ENCODE assay signal across 9 mouse cellular contexts in the genomic region with DNA sequence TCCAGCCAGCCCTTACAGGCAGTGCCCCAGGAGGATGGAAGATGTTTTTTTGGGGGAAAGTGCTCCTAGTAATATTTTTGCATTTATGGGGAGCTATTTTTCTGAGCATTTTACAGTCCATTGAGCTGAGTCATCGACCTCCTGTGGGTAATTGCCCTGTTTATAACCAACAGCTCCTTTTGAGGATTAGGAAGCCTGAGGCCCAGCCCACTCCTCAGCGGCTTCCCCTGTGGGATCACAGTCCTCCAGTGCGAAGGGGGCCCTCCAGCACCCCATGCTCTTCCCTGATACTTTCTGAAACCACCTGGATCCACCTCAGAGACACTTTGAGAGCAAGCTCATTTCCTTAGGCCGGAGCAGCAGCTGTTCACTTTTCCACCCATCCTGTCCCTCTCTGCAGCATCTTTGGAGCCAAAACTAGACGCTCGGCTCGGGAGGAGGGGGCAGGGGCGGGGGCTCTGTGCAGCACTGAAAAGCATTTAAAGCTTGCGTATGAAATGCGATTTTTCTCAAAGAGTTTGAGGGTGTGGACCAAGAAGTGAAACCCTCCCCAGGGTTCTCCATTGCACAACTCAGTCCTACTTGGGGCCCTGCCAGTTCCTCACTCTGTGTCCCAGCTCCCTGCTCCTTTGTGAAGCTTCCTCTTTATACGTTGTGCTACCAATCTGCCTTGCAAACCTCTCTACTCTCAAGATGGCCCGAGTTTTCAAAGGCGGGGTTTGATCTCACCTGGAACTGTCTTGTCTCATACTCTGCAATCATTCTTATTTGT. TPM values are rescaled to one million over a fixed set of nuclear protein-coding genes. Genes with fewer than 3 reads are reported as not detected.
DNase-seq lines count a peak whose midpoint lies in the region; ATAC-seq and TF ChIP-seq lines count a peak whose summit lies in the region.
"Had no signal": no experiment of that assay in that cellular context is flagged by ENCODE, and none has a peak within 500 bp of the region (broad histone marks: within the 10 kb centered on the region; RNA-seq: fewer than 3 reads in every experiment).

No protein-coding gene starts in this region.

- peaks cover 0 to 11% of the 10 kb centered on the region in 2 experiments; a peak in 2 of 4 replicates for H3K4me1 ChIP-seq in CH12.LX (ENCODE audit: control insufficient read depth in 1 of 2, insufficient read depth in 2 of 2)
- H3K4me1 ChIP-seq in embryonic facial prominence, embryonic 15.5 days = peaks cover 10% of the 10 kb centered on the region
- no peaks in the 10 kb centered on the region for H3K4me1 ChIP-seq in forebrain, postnatal 0 days (ENCODE audit: insufficient read depth)

- dilution Hi-C loops in CH12.LX (cut with MboI; ENCODE audit: extremely low pct_ligation_motif_present, extremely low pct_unique_long_range_greater_than_20kb, low sequenced_read_pairs) = no loop called here

- no peaks in the 10 kb centered on the region for H3K36me3 ChIP-seq in CH12.LX (replicated peaks in 1 of 2; ENCODE audit: control insufficient read depth in 1 of 2, insufficient read depth in 1 of 2, low read length in 1 of 2)
- H3K36me3 ChIP-seq in embryonic facial prominence, embryonic 15.5 days = no peaks in the 10 kb centered on the region
- H3K36me3 ChIP-seq in forebrain, postnatal 0 days (ENCODE audit: insufficient read depth) = no peaks in the 10 kb centered on the region
- H3K36me3 ChIP-seq: embryonic facial prominence, embryonic 12.5 days had no signal

- no peak for TF ChIP-seq RAD21 in CH12.LX (IDR thresholded peaks at IDR 0.05; ENCODE audit: low read depth, low read length)

- ATAC-seq in embryonic facial prominence, embryonic 15.5 days (ENCODE audit: insufficient number of reproducible peaks, low FRiP score, low TSS enrichment, low read depth) = peak; percentile 19; the same call in 1 of the 2 replicates
- no peak for ATAC-seq in forebrain, postnatal 0 days

- H3K9ac ChIP-seq in CH12.LX (ENCODE audit: insufficient read depth, low read depth) = no peak overlapping the region
- no peak overlapping the region for H3K9ac ChIP-seq in embryonic facial prominence, embryonic 15.5 days
- no peak overlapping the region for H3K9ac ChIP-seq in forebrain, postnatal 0 days
- H3K9ac ChIP-seq: embryonic facial prominence, embryonic 12.5 days had no signal

- no peak overlapping the region for H3K27ac ChIP-seq in CH12.LX (ENCODE audit: insufficient read depth, low read depth)
- H3K27ac ChIP-seq in embryonic facial prominence, embryonic 15.5 days (replicated peaks) = peak overlapping the region; percentile 78
- H3K27ac ChIP-seq in forebrain, postnatal 0 days (ENCODE audit: low read depth, low read length) = no peak overlapping the region
- H3K27ac ChIP-seq: embryonic facial prominence, embryonic 12.5 days had no signal

- peaks cover 5% of the 10 kb centered on the region for H3K27me3 ChIP-seq in CH12.LX (replicated peaks)
- H3K27me3 ChIP-seq in embryonic facial prominence, embryonic 15.5 days = no peaks in the 10 kb centered on the region
- H3K27me3 ChIP-seq in forebrain, postnatal 0 days (ENCODE audit: insufficient read depth, low read length) = no peaks in the 10 kb centered on the region
- H3K27me3 ChIP-seq: embryonic facial prominence, embryonic 12.5 days had no signal

- no peaks in the 10 kb centered on the region for H3K9me3 ChIP-seq in CH12.LX (replicated peaks; ENCODE audit: low read length)
- H3K9me3 ChIP-seq in embryonic facial prominence, embryonic 15.5 days (replicated peaks) = no peaks in the 10 kb centered on the region
- H3K9me3 ChIP-seq in forebrain, postnatal 0 days (ENCODE audit: low read length) = no peaks in the 10 kb centered on the region
- H3K9me3 ChIP-seq: embryonic facial prominence, embryonic 12.5 days had no signal

- no peak for TF ChIP-seq POLR2A in CH12.LX (IDR thresholded peaks at IDR 0.05; ENCODE audit: low read depth, low read length)

- peak; percentile 3 for DNase-seq in CH12.LX (ENCODE audit: extremely low read depth)
- peak; percentile 20 to 53 for DNase-seq in adrenal gland, adult 18-20 months (ENCODE audit: low spot score in 2 of 2)
- peak; percentile 40 for DNase-seq in kidney, adult 9 months
- DNase-seq in lung, postnatal 25 days (ENCODE audit: low spot score) = peak; percentile 83
- peak; percentile 5 for DNase-seq in telencephalon, adult 2 months (ENCODE audit: low read depth, low spot score)
- DNase-seq in forebrain, postnatal 0 days = no peak
- no peak for DNase-seq in natural killer cell, adult 2 months (ENCODE audit: low spot score in 2 of 2)

- H3K79me2 ChIP-seq in CH12.LX (replicated peaks; ENCODE audit: control insufficient read depth, extremely low read depth, insufficient read depth, poor library complexity, severe bottlenecking) = no peaks in the 10 kb centered on the region

- WGBS in embryonic facial prominence, embryonic 15.5 days = 17% methylated on average over 13 of the region's 13 CpGs
- 61% methylated on average over 13 of the region's 13 CpGs for WGBS in forebrain, postnatal 0 days

- no peak for TF ChIP-seq EP300 in CH12.LX (IDR thresholded peaks at IDR 0.05; ENCODE audit: low read length)

- TF ChIP-seq CTCF in CH12.LX (conservative IDR thresholded peaks at IDR 0.05 in 1 of 2, IDR thresholded peaks at IDR 0.05 in 1 of 2; ENCODE audit: low read depth in 2 of 2, low read length in 2 of 2) = no peak
- TF ChIP-seq CTCF in forebrain, postnatal 0 days (IDR thresholded peaks at IDR 0.05; ENCODE audit: low read depth) = no peak

- 0 out of 2 replicates have a peak overlapping the region, but pooled peaks have one; percentile 27 for H3K4me2 ChIP-seq in CH12.LX (ENCODE audit: insufficient read depth, low read depth, poor library complexity, severe bottlenecking)
- H3K4me2 ChIP-seq in embryonic facial prominence, embryonic 15.5 days (replicated peaks) = peak overlapping the region; percentile 24
- no peak overlapping the region for H3K4me2 ChIP-seq in forebrain, postnatal 0 days (ENCODE audit: low read depth)
- H3K4me2 ChIP-seq: embryonic facial prominence, embryonic 12.5 days had no signal

- in situ Hi-C loops in CH12.LX (cut with MboI; ENCODE audit: low pct_ligation_motif_present, low pct_unique_long_range_greater_than_20kb, low sequenced_read_pairs) = no loop called here

- no peak overlapping the region for H3K4me3 ChIP-seq in CH12.LX (replicated peaks in 1 of 3; ENCODE audit: low read depth in 2 of 3, low read length in 2 of 3, poor library complexity in 1 of 3)
- no peak overlapping the region for H3K4me3 ChIP-seq in embryonic facial prominence, embryonic 15.5 days (replicated peaks)
- H3K4me3 ChIP-seq in forebrain, postnatal 0 days (ENCODE audit: low read depth, low read length) = no peak overlapping the region
- H3K4me3 ChIP-seq: embryonic facial prominence, embryonic 12.5 days had no signal

TF ChIP-seq in CH12.LX, 34 proteins besides CTCF, POLR2A, EP300 and RAD21:
- TF ChIP-seq JUN (IDR thresholded peaks at IDR 0.05; ENCODE audit: insufficient read depth, low read depth, low read length) (no peak), HCFC1 (IDR thresholded peaks at IDR 0.05; ENCODE audit: low read depth, low read length) (no peak), ELF1 (IDR thresholded peaks at IDR 0.05; ENCODE audit: low read depth, low read length) (no peak), PAX5 (IDR thresholded peaks at IDR 0.05; ENCODE audit: low read length) (no peak), ETS1 (conservative IDR thresholded peaks at IDR 0.05; ENCODE audit: low read depth, low read length) (no peak), ZC3H11A (IDR thresholded peaks at IDR 0.05; ENCODE audit: low read depth, low read length) (no peak), MEF2A (IDR thresholded peaks at IDR 0.05; ENCODE audit: borderline replicate concordance, low read depth, low read length) (no peak), UBTF (IDR thresholded peaks at IDR 0.05; ENCODE audit: low read depth, low read length) (no peak), NRF1 (IDR thresholded peaks at IDR 0.05; ENCODE audit: low read depth, low read length) (no peak), IRF4 (IDR thresholded peaks at IDR 0.05; ENCODE audit: low read depth, low read length) (no peak), ZNF384 (IDR thresholded peaks at IDR 0.05; ENCODE audit: low read depth, low read length) (no peak), CHD1 (IDR thresholded peaks at IDR 0.05; ENCODE audit: low read depth, low read length) (no peak), MAZ (IDR thresholded peaks at IDR 0.05; ENCODE audit: low read depth, low read length) (no peak), ZKSCAN1 (IDR thresholded peaks at IDR 0.05; ENCODE audit: borderline replicate concordance, low read depth, low read length) (no peak), TBP (conservative IDR thresholded peaks at IDR 0.05; ENCODE audit: low read depth, low read length) (no peak), GABPA (IDR thresholded peaks at IDR 0.05; ENCODE audit: insufficient replicate concordance, low read depth, low read length) (no peak), NELFE (IDR thresholded peaks at IDR 0.05; ENCODE audit: low read depth, low read length) (no peak), E2F4 (IDR thresholded peaks at IDR 0.05; ENCODE audit: insufficient replicate concordance, low read depth, low read length) (no peak), USF2 (conservative IDR thresholded peaks at IDR 0.05; ENCODE audit: low read depth, low read length) (no peak)

RNA-seq across cellular contexts. Expression of a gene that starts 43.5 kb away (rescaled TPM):
- 8.0 and 9.0 TPM in 2 replicates for total RNA-seq in CH12.LX (2012; rRNA removed)
- 11.4 and 11.9 TPM in 2 replicates for total RNA-seq in CH12.LX (2014; rRNA removed)
- polyA plus RNA-seq in CH12.LX (2012; ENCODE audit: insufficient read length, low read depth) = 18.1 and 22.7 TPM in 2 replicates
- 10 to 100 TPM; 36.0 to 36.2 TPM for total RNA-seq in adrenal gland, adult 18-20 months (2021)
- polyA plus RNA-seq in embryonic facial prominence, embryonic 15.5 days (2015; fragmentation: Nextera tagmentation; extraction: Ambion mirVana) = 54.4 and 61.9 TPM in 2 replicates
- 21.2 and 36.2 TPM in 2 replicates for total RNA-seq in forebrain, postnatal 0 days (2014; rRNA removed)
- polyA plus RNA-seq in forebrain, postnatal 0 days (2015; fragmentation: Nextera tagmentation; extraction: Ambion mirVana) = 35.2 and 50.2 TPM in 2 replicates

Comparison
In these comparisons a context has a peak if more than half of its experiments do, and no peak if none do; other contexts are left out.
1. DNase-seq: peak in CH12.LX (single experiment), adrenal gland, adult 18-20 months (2 of 2), kidney, adult 9 months (single experiment), lung, postnatal 25 days (single experiment) and telencephalon, adult 2 months (single experiment); none in forebrain, postnatal 0 days (single experiment) and natural killer cell, adult 2 months (0 of 2).